Mouse (Mus musculus) activated CD4-positive, CD25-positive, alpha-beta regulatory T cell, adult 4 months (primary cell): ENCODE results near the gene Atg10. TPM values are rescaled to one million over a fixed set of nuclear protein-coding genes. Genes with fewer than 3 reads are reported as not detected.

Experiments
- ATAC-seq: one replicate; pipeline ENCODE4 v1.8.0; 2017
- polyA plus RNA-seq, 2 experiments: library from polyadenylated mRNA; unstranded; fragments of 100-300 nt; shearing (Covaris generic); gene quantifications; one replicate each; pipeline ENCODE4 v1.2.1; 2017

The Atg10 gene
- polyA plus RNA-seq, 2 experiments from 2014 or later, result 18.6 to 25.8 TPM

DNA sequence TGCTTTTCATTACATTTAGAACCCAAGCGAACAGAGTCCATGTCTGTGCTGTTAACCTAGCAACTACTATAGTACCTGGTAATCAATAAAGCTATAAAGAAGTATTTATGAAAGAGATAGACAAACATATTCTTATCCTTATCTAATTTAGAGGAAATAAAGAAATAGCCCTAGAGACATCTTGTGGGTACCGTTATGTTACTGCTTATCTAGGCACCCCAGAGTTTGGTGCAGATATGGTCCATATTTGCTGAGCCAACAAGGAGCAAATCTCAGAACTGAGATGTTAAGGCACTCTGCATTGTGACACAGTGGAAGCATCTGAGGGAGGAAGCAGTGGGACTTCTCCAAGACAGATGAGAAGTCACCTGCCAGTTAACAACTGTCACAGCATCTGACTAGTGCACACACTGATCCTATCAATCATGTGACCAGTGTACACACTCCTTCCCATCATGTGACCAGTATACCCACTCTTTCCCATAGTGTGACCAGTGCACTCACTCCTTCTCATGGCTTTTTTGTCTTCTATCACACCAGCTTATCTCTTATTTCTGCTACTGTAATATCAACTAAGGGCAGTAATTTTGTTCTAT is 228.6 kb downstream of the Atg10 start:
- ATAC-seq, result no peak

DNA sequence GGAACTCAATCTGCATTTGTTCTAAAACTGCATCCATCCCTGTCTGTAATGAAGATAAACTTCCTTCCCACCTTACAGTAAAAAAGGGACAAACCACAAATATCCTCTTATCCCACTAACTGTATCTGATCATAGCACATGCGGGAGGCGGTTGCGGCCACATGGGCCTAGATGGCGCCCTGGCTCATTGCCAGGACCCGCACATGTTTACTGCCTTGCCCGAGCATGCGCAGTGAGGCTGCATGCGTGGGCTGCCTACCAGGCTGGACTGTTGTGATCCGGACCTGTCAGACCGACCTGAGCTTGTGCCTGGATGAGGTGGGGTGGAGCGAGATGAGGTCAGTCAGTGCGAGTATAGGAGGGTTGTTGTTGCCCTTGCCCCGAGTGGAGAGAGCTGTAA is 230.2 kb downstream of the Atg10 start:
- no peak for ATAC-seq

- no peak for ATAC-seq
Observed at GRCm38 (mm10) chr13:90992948-90993347, 230.8 kb downstream of the Atg10 start.

DNA sequence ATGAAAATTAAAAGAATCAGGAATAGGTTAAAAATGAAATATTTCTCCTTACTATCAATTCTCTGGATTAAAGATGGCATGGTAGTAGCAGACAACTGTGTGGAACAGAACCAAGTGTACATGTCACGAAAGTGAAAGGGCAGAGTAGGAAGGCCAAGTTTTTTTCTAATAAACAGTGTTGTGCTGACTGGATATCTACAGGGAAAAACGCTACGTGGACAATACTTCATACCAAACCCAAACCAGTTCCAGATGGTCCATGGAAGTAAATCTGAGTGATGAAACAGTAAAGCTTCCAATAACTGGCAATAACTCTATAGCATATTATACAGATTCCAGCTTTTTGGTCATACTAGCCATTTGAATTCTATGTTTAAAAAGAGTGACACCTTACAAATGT is 235.5 kb downstream of the Atg10 start:
- no peak for ATAC-seq

GRCm38 (mm10) chr13:90985417-90985816 is 238.4 kb downstream of the Atg10 start:
- ATAC-seq, result no peak

GRCm38 (mm10) chr13:90984073-90984472 is 239.7 kb downstream of the Atg10 start:
- ATAC-seq, result no peak

DNA sequence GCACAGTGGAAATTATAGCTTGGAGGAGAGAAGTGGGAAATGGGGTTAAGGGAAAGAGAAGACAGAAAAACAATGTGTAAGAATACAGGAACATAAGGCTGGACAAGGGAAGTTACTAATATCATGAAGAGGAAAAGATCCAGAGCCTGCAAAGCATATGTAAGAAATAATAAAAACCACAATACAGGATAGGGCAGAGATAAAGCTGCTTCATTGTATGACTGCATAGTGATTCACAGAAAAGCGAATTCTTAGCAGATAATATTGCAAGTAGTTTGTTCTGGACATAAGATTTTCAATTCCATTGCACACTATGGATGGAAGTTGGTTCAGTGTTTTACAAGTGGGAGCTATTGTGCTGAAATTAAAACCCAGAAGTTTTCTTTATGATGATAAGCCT is 242.0 kb downstream of the Atg10 start:
- no peak for ATAC-seq

- ATAC-seq, result no peak
Observed at GRCm38 (mm10) chr13:90980878-90981674, 242.7 kb downstream of the Atg10 start.

- ATAC-seq, result no peak
Observed at GRCm38 (mm10) chr13:90977057-90977456, 246.7 kb downstream of the Atg10 start.

DNA sequence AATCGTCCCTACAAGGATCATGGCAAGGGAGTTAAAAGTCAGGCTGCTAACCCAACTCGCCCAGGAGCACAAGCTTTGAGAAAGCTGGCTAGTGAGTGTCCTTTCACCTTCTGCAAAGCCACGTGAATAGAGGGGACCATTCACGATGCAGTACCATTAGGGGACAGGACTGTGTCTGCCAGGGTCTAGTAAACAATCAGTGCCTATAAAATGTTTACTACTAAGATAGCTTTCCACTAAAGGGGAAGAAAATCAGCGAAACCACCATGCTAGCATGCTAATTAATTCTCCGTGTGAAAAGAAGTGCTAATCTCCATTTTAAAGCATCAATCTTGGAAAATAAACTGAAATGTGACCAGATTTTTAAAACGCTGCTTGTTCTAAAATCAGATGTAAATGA is 250.4 kb downstream of the Atg10 start:
- ATAC-seq, result no peak

DNA sequence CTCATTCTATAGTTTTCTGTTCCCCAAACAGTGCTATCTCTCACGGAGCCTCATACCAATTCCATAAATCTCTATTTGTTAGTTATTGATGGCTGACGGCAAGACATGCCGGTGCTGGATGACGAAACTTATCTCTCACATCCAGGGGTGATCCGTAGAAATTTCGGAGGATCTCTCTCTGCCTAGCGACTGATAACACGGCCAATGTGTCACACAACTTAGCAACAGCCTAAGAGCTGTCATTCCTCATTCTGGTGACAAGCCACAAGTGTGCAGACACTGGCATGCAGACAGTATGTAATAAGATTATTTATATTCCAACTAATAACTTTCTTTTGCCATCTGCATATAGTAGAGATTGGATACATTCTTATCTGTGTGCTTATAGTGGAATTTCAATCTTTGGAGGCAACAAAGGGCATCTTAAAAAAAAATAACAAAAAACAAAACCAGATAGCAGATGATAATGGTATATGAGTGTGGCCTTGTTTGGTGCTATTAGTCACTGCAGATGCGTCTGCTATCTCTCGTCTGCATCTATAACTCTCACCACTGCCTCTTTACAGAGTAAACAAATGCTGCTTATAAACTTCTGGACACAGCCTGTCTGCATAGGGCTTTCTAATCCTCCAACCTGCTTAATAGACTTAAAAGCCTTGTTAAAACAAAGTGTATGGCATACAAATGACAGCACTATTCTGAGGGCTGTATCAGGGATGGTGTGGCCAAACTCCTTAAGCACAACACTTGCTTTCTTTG is 253.3 kb downstream of the Atg10 start:
- ATAC-seq, result no peak

DNA sequence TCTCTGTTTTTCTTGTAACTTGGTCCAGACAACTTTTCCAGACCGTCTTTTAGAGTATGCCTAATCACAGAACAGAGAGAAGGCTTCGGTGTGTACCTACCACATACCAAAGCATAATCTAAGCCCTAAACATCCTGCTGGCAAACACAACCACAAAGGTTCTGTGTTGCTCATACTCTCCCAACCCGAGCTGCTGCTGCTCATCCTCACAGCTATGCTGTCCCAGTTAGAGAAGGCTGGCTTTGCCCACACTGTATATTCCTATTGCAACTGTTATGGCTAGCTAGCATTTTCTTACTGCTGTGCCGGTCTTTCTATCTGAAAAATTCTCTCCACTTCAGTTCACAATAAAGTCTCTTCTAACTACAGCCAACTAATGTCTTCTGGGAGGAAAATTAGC is 254.8 kb downstream of the Atg10 start:
- ATAC-seq, result no peak

DNA sequence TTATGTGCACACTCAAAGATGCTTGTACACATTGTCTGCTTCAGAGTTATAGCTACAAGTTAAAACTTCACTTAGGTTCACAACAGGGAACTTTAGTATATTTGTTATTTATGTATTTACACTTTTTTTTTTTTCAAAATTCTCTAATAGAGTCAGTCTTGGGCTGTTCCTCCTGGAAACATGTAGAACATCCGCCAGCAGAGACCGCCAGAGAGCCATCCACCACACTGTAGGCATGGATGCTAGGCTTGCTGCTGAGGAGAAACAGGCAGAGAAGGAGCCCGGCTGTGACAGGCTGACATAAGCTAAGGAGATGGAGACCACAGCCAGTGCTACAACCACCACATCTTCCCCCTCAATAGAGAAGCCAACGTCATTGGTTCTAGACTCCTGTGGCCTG is 256.3 kb downstream of the Atg10 start:
- ATAC-seq, result peak; percentile 94

- ATAC-seq, result no peak
Observed at GRCm38 (mm10) chr13:90965996-90966395, 257.8 kb downstream of the Atg10 start.

DNA sequence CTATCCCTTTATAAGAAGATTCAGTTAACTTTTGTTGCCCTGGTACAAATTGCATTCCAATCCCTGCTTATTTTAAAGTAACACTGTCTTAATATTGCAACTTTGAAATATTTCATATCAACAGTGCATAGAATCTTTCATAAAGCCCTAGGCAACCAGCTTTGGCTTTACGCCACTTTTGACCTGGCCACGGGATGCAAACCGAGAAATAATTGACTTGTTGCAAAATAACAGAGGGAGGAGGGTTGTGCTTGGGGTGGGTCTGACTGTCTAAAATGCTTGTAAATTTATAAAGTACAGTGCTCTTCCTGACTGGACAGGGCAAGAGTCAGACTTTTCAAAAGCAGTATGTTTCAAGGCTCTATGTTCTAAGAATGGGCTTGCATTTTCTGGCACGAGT is 259.3 kb downstream of the Atg10 start:
- ATAC-seq, result no peak

DNA sequence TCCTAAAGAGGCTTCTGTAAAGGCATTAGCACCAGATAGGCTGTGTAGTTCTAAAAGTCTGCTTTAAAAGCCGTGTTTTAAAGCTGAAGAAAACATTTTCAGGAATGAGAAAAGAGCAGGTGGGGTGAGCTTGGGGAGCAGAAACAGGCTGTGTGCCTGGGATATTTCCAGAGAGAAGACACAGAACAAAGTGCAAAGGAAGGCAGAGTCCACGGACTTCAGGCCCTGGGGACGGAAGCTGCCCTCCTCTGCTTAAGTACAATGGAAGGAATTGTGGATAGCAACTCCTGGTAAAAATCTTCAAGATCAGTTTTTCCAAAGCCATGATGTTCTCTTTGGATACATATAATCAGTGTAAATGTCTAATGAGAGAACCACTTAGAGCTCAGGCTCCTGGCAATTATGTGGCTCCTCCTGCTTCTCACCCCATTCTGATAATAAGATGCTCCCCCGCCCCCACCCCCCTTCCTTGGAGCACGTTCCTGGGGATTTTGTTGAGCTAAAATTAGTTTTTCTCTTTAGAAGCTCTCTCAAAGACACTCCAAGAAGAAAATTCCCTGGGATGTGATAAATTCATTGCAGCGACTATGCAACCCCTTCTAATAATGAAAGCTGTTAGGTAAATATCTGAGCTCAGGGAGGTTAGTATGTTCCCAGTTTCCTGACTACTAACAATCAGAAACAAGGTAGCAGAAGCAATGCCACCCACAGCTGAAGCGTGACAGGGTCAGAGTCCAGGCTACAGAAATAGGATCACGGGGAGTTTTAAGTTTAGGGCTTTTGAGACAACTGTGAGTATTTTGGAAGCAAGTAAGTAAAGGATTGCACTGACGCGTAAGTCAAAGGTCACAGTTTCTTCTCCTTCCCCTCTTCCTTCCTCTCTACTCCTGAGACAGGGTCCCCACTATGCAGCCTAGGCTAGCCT is 260.7 kb downstream of the Atg10 start:
- no peak for ATAC-seq

- no peak for ATAC-seq
Observed at GRCm38 (mm10) chr13:90960591-90960990, 263.2 kb downstream of the Atg10 start.

DNA sequence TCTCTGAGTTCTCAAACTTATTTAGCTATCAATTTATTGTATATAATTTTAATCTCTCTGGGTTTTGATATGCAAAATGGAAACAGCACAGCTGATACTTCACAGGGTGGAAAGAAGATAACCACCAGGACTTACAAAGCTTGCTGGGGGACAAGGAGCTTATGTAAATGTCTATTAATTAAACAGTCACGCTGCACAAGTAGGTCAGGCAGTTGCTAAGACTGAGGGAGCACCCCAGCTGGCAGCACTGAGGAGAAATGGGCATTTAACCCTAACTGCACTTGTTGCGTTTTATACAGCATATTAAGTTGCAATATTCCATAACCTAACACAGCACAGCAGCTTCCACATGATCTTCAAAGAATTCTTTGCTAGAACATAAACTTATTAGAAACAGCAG is 264.9 kb downstream of the Atg10 start:
- ATAC-seq, result no peak

DNA sequence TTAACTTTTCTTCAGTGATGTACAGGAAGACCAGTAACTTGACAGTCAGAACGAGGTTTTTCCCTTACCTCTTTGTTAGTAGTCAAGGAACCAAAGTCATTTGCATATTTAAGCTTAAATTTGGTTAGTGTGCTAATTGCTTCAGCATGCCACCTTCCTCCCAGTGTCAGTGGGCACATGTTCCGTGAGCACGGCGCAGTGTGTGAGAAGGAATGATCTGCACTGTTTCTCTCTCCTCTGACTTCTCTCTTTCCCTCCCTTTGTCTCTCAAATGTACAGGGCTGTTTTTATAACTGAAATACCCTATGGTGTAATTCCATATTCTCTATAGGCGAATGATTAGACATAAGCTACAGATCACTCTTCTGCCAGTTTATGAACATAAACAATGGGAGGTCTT is 284.2 kb downstream of the Atg10 start:
- no peak for ATAC-seq

DNA sequence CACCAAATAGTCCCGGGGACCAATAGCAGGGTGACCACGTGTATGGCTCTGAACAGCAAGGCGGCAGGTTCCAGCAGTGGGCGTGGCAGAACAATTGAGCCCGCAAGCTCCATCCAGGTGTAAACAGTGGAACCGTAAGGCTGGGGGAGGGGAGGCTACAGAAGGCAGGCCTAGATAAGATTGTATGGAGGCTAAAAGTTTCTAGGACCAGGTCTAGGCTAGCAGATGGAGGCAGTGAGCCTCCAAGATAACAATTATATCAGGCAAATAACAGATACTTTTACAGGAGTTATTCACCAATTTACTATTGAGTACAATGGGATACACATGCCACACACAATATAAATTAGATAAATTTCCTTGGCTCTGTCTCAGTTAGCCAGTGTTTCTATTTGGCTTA is 284.6 kb downstream of the Atg10 start:
- ATAC-seq, result no peak

GRCm38 (mm10) chr13:90935852-90936251 is 287.9 kb downstream of the Atg10 start:
- no peak for ATAC-seq

DNA sequence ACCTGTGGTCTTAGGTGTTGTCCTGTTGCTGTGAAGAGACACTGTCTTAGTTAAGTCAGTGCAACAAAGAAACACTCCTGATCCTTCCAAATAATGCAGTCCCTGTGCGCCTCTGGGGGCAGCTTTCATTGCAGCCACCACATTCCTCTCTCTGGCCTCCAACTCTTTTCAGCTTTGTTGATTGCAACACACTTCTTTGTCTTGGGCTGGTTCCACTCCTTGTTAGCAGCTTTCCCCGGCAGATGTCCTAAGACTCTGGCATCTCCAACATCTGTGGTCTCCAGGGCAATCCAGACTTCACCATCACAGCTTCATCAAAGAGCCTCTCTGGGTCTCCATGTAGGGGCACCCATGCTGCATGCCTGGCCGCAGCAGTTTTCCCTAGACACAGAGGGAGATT is 290.5 kb downstream of the Atg10 start:
- ATAC-seq, result no peak

GRCm38 (mm10) chr13:90929847-90930246 is 293.9 kb downstream of the Atg10 start:
- peak; percentile 82 for ATAC-seq
